Mouse (Mus musculus) testis, postnatal 14 days (tissue): ENCODE measurements around the gene Pyroxd2.

Experiments
- DNase-seq: peaks from one replicate; pipeline ENCODE4 v3.0.0; 2021; ENCODE audit warnings: low spot score

The Pyroxd2 gene

GRCm38 (mm10) chr19:42745084-42745868 lies 7.3 kb downstream of the Pyroxd2 start:
- DNase-seq, result no peak

GRCm38 (mm10) chr19:42744162-42744586 lies 8.4 kb downstream of the Pyroxd2 start:
- no peak for DNase-seq

GRCm38 (mm10) chr19:42743261-42743660 lies 9.3 kb downstream of the Pyroxd2 start:
- no peak for DNase-seq

DNA sequence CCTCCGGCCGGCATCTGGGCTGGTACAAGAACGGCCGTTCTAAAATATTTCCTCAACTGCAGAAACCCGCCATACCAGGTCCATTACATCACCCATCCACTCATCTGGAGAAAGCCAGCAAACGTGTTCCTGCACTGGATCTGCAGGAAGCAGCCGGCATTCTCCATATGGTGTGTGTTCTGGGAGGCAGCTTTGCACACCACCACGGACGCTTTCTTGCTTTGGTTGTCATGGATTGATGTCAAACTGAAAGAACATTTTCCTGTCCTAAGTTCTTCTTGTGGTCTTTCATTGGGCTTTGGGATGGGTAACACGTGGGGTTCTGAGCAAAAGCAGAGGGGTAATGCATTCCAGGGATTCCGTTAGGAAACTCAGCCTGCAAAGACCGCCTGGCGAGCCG lies 10.7 kb downstream of the Pyroxd2 start:
- no peak for DNase-seq

GRCm38 (mm10) chr19:42740163-42740899 lies 12.2 kb downstream of the Pyroxd2 start:
- DNase-seq, result no peak

GRCm38 (mm10) chr19:42739734-42740133 lies 12.8 kb downstream of the Pyroxd2 start:
- DNase-seq, result no peak

- no peak for DNase-seq
Measured at GRCm38 (mm10) chr19:42737753-42738152, 14.8 kb downstream of the Pyroxd2 start.

DNA sequence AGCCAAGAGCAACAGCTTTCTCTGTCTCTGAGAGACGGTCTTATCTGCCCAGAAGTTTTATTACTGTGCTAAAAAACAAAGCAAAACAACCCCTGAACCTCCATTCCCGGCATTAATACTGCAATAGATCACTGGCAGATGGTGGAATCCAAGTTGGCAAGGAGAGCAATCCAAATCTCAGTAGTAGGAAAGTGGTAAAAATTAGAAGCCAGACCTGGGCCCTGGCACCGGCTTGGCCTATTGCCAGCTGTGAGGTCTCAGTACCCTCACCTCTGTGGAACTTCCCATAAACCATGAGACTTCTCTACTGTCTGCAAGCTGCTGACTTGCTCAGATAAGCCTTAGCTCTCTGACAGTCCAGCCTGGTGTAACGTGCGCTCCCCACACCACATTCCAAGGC lies 17.6 kb downstream of the Pyroxd2 start:
- no peak for DNase-seq

DNA sequence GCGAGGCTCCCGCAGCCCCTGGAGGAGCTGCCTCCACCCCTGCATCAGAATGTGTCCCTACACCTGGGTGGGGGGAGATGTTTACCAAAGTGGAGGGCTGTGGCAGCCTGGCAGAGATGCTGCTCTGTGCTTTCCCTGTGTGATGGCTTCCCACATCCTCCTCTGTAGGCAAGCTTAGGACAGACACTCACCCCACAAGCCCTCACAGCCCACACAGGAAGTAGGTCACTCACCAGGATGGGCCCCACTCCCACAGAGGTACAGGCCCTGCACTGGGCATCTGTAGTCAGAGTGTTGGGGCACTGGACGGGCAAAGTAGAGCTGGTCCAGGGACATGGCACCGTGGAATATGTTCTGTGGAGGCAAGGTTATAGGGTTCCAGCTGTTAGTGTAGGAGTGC lies 25.2 kb downstream of the Pyroxd2 start:
- DNase-seq, result no peak

GRCm38 (mm10) chr19:42726766-42727165 lies 25.8 kb downstream of the Pyroxd2 start:
- DNase-seq, result no peak

GRCm38 (mm10) chr19:42725973-42726350 lies 26.6 kb downstream of the Pyroxd2 start:
- DNase-seq, result no peak

DNA sequence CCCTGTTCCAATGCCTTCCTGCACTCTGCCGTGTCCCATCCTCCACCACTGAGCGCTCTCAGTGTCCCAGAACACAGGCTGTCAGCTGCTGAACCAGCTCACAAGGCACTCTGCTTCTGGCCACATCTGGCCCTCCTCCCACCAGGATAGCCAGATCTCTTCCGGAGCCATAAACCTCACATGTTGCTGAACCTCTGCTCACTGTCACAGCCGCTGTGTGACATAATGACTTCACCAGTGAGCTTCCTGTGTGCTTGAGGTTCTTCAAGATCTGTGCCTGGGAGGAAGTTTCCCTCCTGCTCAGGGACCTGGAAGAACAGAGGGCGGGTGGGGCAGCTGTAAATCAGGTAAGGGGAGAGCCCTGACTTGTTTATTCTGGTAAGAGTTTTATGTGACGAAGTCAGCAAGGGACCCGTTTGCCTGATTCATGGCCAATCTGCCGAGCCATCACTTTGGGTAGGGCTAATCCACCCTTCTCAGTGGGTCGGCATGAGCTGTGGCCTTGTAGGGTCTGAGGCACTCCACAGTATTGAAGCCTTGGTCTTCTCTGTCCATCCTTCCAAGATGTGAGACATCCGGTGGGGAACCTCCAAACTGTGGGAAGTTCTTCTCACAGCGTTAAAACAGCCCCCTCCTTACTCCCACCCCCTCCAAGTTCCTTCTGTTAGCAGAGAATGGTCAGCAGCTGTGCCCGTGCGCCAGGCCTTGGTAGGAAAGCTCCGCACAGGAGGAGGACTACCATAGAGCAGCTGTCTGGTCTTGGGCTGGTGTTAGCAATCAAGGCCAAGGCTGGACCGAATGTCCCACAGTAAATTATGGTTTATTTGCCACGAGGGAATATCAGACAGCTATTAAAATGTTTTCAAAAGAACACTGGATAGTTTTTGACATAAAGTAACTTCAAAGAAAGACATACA lies 27.3 kb downstream of the Pyroxd2 start:
- no peak for DNase-seq

- DNase-seq, result no peak
Measured at GRCm38 (mm10) chr19:42723302-42723701, 29.3 kb downstream of the Pyroxd2 start.

DNA sequence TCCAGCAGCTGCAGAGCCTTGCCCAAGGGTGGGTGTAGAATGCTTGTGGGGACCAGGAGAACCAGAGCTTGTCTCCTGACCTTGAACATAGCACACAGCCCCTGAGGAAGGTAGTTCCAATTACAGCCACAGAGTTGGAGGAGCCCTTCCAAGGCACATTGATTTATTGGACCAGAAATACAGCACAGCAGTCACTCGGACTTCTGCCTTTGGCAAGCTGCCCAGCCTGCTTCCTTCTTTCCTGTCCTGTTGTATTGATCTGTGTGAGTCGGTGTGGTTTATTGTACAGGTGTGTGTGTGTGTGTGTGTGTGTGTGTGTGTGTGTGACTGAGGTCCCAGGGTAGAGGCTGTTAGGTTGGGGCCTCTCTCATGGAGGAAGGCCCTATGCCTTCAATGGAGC lies 30.1 kb downstream of the Pyroxd2 start:
- no peak for DNase-seq

- no peak for DNase-seq
Measured at GRCm38 (mm10) chr19:42718101-42718500, 34.5 kb downstream of the Pyroxd2 start.

DNA sequence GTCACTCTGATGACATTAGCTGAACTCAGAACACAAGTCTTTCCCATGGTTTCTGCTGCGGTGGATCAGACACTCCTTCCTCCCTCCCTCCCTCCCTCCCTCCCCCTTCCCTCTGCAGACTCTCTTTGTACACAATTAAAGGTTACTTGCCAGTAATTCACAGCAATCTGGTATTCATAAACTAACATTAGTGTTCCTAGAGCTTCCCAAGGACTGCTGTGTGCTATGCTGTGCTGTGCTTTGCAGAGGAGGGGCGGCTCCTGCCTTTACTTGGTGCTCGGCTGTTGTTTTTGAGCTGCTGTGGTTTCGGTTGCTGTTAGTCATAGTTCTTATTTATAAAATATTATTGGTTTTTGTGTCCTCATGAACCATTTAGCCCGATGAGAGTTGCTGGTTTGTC lies 34.9 kb downstream of the Pyroxd2 start:
- no peak for DNase-seq

DNA sequence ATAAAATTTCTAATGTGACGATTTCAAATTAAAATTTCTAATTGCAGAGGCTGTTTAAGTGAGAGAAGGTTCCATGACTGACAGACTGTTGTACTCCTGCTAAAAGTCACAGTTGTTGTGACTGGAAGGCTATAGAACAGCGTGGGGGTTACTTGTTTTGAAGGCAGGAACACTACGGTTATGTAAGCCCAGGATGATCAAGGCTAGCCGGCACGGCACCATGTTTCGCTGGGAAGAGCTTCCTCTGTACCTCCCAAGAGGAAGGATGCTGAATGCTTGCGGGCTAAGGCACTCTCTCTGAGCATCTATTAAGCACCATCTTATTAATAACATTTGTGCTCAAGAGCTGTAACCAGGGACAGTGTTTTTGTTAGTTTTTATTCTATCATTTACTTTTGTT lies 36.1 kb downstream of the Pyroxd2 start:
- DNase-seq, result no peak

DNA sequence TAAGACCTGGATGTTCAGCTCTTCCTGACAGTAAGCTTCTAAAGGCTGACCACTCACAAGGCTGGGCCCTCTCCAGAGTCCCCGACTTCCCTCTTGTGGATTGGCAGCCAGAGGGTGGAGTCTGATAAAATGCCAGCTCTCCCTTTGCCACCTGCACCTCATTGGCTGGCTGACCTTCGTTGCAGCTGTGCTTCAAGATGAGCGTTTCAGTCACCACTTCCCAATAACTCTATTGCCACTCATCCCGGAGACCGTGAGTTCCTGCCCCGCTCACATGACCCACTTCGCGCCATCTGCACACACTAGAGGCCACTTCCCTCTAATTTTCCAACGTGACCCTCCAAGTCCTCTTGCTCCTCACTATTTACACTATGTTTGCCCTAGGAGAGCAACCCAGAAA lies 38.8 kb downstream of the Pyroxd2 start:
- no peak for DNase-seq

DNA sequence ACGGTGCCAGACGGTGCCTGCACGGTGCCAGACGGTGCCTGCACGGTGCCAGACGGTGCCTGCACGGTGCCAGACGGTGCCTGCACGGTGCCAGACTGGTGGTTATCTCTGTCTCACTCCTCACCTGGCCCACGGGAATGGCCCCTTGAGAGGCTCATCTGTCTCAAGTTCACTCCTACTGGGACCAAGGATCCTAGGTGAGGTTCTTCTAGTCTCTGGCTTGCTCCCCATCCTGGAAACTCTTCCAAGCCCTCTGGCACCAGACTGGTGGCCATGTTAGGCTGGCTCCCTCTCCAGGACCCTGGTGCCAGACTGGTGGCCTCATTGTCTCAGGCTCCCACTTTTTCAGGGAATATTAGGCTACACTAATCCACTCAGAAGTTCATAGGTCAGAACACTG lies 53.1 kb downstream of the Pyroxd2 start:
- DNase-seq, result no peak

GRCm38 (mm10) chr19:42698576-42698975 lies 54.0 kb downstream of the Pyroxd2 start:
- no peak for DNase-seq

- peak; percentile 21 for DNase-seq
Measured at GRCm38 (mm10) chr19:42697336-42697735, 55.2 kb downstream of the Pyroxd2 start.

DNA sequence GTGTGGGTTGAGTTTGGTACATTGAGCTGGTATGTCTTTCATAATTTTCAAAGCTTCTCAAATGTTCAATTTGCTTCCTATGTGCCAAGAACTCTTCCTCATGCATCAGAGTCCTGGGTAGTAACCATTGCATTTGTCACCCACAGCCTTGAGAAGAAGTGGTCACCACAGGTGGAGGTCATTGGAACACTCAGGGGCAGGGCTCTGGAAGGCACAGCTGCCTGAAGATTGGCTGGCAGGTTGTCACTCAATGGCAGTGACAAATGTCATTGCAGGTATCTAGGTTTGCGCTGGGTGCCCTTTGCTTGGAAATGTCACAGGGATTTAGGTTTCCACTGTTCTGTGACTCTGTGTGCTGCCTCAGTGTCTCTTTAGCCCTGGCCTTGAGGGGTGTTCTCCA lies 62.3 kb downstream of the Pyroxd2 start:
- DNase-seq, result no peak

GRCm38 (mm10) chr19:42689786-42690185 lies 62.8 kb downstream of the Pyroxd2 start:
- DNase-seq, result no peak
